Comparison of ENCODE assay signal across 8 mouse cellular contexts in genomic region chr11:18876886-18877625, GRCm38 (mm10).
A peak's percentile ranks its signal among the peaks of the same experiment; 100 is the strongest.
DNase-seq lines count a peak whose midpoint lies in the region; ATAC-seq and TF ChIP-seq lines count a peak whose summit lies in the region.

No protein-coding gene starts in this region.

- H3K36me3 ChIP-seq in spleen, adult 2 months (ENCODE audit: control insufficient read depth, insufficient read depth, low read length), result no peaks in the 10 kb centered on the region
- H3K36me3 ChIP-seq in forebrain, embryonic 10.5 days (replicated peaks), result no peaks in the 10 kb centered on the region
- peaks cover 19% of the 10 kb centered on the region; the same call in 1 of the 2 replicates for H3K36me3 ChIP-seq in intestine, embryonic 14.5 days (ENCODE audit: control insufficient read depth, insufficient read depth, low read length)
- H3K36me3 ChIP-seq in liver, embryonic 16.5 days (ENCODE audit: control insufficient read depth, insufficient read depth), result no peaks in the 10 kb centered on the region

- peak overlapping the region; percentile 51 for H3K27ac ChIP-seq in spleen, adult 2 months (ENCODE audit: insufficient read depth, low read length)
- peak overlapping the region; percentile 91 for H3K27ac ChIP-seq in forebrain, embryonic 10.5 days
- H3K27ac ChIP-seq in intestine, embryonic 14.5 days (ENCODE audit: low read depth), result peak overlapping the region; percentile 96
- H3K27ac ChIP-seq in liver, embryonic 16.5 days (ENCODE audit: low read length), result no peak overlapping the region

- peak overlapping the region; percentile 69 for H3K9ac ChIP-seq in intestine, embryonic 14.5 days (ENCODE audit: low read length)
- peak overlapping the region; percentile 8; the same call in 1 of the 2 replicates for H3K9ac ChIP-seq in liver, embryonic 16.5 days (ENCODE audit: low read depth, low read length)

- peaks cover 24% of the 10 kb centered on the region for H3K27me3 ChIP-seq in spleen, adult 2 months (ENCODE audit: control insufficient read depth, insufficient read depth, low read length)
- peaks cover 76% of the 10 kb centered on the region for H3K27me3 ChIP-seq in forebrain, embryonic 10.5 days (ENCODE audit: poor library complexity, severe bottlenecking)
- H3K27me3 ChIP-seq in intestine, embryonic 14.5 days (replicated peaks; ENCODE audit: control insufficient read depth, insufficient read depth, low read length), result no peaks in the 10 kb centered on the region
- peaks cover 47% of the 10 kb centered on the region for H3K27me3 ChIP-seq in liver, embryonic 16.5 days (ENCODE audit: control insufficient read depth, insufficient read depth, low read depth, low read length)

- TF ChIP-seq CTCF in spleen, adult 2 months (IDR thresholded peaks at IDR 0.05; ENCODE audit: extremely low read depth, insufficient read depth, insufficient read length, insufficient replicate concordance), result no peak

- peak overlapping the region; percentile 36 for H3K4me3 ChIP-seq in spleen, adult 2 months (ENCODE audit: extremely low read depth, insufficient read depth, insufficient read length)
- peak overlapping the region; percentile 57 for H3K4me3 ChIP-seq in forebrain, embryonic 10.5 days
- H3K4me3 ChIP-seq in intestine, embryonic 14.5 days (ENCODE audit: low read depth, low read length), result peak overlapping the region; percentile 29
- peak overlapping the region; percentile 55 for H3K4me3 ChIP-seq in liver, embryonic 16.5 days (ENCODE audit: low read depth, low read length)

- DNase-seq in spleen, adult 2 months (ENCODE audit: low read depth in 1 of 2, low spot score in 2 of 2), result no peak
- no peak for DNase-seq in spleen, adult 12 weeks (ENCODE audit: low spot score)
- DNase-seq in adrenal gland, postnatal 25 days, result peak; percentile 63
- DNase-seq in forebrain, embryonic 10.5 days (ENCODE audit: extremely low spot score, low spot score), result peak; percentile 65
- DNase-seq in intestine, embryonic 14.5 days (ENCODE audit: low spot score), result peak; percentile 83
- peak; percentile 34 for DNase-seq in ovary, postnatal 14 days (ENCODE audit: low spot score)
- DNase-seq in thymus, adult 18-20 months, result no peak

- WGBS in spleen, adult 2 months, result under 1% methylated on average over 40 of the region's 40 CpGs
- under 1% methylated on average over 39 of the region's 40 CpGs for WGBS in forebrain, embryonic 10.5 days
- WGBS in intestine, embryonic 14.5 days, result under 1% methylated on average over 40 of the region's 40 CpGs
- 1% methylated on average over 40 of the region's 40 CpGs for WGBS in liver, embryonic 16.5 days (ENCODE audit: insufficient replicate concordance)

- ATAC-seq in intestine, embryonic 14.5 days (replicated peaks; ENCODE audit: low FRiP score, low TSS enrichment, low read depth), result peak; percentile 28
- peak; percentile 56 for ATAC-seq in liver, embryonic 16.5 days (ENCODE audit: low read depth)

- H3K9me3 ChIP-seq in forebrain, embryonic 10.5 days, result no peaks in the 10 kb centered on the region
- H3K9me3 ChIP-seq in intestine, embryonic 14.5 days (ENCODE audit: control insufficient read depth, low read length), result no peaks in the 10 kb centered on the region
- H3K9me3 ChIP-seq in liver, embryonic 16.5 days (replicated peaks; ENCODE audit: control insufficient read depth, low read length), result no peaks in the 10 kb centered on the region

- TF ChIP-seq POLR2A in spleen, adult 2 months (IDR thresholded peaks at IDR 0.05; ENCODE audit: low read depth, low read length), result no peak

- H3K4me2 ChIP-seq in intestine, embryonic 14.5 days (ENCODE audit: low read length), result peak overlapping the region; percentile 80
- peak overlapping the region; percentile 67 for H3K4me2 ChIP-seq in liver, embryonic 16.5 days (ENCODE audit: low read depth, low read length)

- peaks cover 5% of the 10 kb centered on the region; the same call in 1 of the 2 replicates for H3K4me1 ChIP-seq in spleen, adult 2 months (ENCODE audit: control insufficient read depth, insufficient read depth, insufficient read length)
- peaks cover 87% of the 10 kb centered on the region for H3K4me1 ChIP-seq in forebrain, embryonic 10.5 days
- H3K4me1 ChIP-seq in intestine, embryonic 14.5 days (replicated peaks; ENCODE audit: control insufficient read depth, insufficient read depth, low read length), result peaks cover 33% of the 10 kb centered on the region
- no peaks in the 10 kb centered on the region; the same call in none of the 2 replicates for H3K4me1 ChIP-seq in liver, embryonic 16.5 days (ENCODE audit: control insufficient read depth, low read depth, low read length)

Comparison
In these comparisons a context has a peak if more than half of its experiments do, and no peak if none do; other contexts are left out.
1. DNase-seq: peak in adrenal gland, postnatal 25 days (single experiment), forebrain, embryonic 10.5 days (single experiment), intestine, embryonic 14.5 days (single experiment) and ovary, postnatal 14 days (single experiment); none in spleen, adult 2 months (0 of 2), spleen, adult 12 weeks (single experiment) and thymus, adult 18-20 months (0 of 2).
2. Peak in every context shown above with its lines, with median percentiles within 50 percentile points of each other: H3K4me3 ChIP-seq.